Comparison of ENCODE assay signal across 16 mouse cellular contexts in genomic region chr6:23489046-23489445, GRCm38 (mm10).
DNase-seq lines count a peak whose midpoint lies in the region; ATAC-seq lines count a peak whose summit lies in the region.
"Had no signal": no experiment of that assay in that cellular context is flagged by ENCODE, and none has a peak within 500 bp of the region (broad histone marks: within the 10 kb centered on the region; RNA-seq: fewer than 3 reads in every experiment).

No protein-coding gene starts in this region.

- no peaks in the 10 kb centered on the region for H3K27me3 ChIP-seq in midbrain, embryonic 11.5 days (ENCODE audit: control insufficient read depth, insufficient read depth, low read length)
- H3K27me3 ChIP-seq in midbrain, embryonic 13.5 days, result no peaks in the 10 kb centered on the region
- H3K27me3 ChIP-seq: embryonic facial prominence, embryonic 12.5 days; forebrain, embryonic 13.5 days; forebrain, embryonic 15.5 days had no signal

- ATAC-seq in cerebellum, adult (ENCODE audit: insufficient number of reproducible peaks, low FRiP score, low TSS enrichment), result peak; percentile 56; the same call in 1 of the 2 replicates
- ATAC-seq in midbrain, embryonic 11.5 days (ENCODE audit: low FRiP score), result no peak
- ATAC-seq in midbrain, embryonic 13.5 days, result no peak
- ATAC-seq: forebrain, embryonic 13.5 days; forebrain, embryonic 15.5 days; forebrain, postnatal 0 days had no signal

- WGBS in midbrain, embryonic 11.5 days, result 83% methylated on average over 2 of the region's 2 CpGs
- 85% methylated on average over 2 of the region's 2 CpGs for WGBS in midbrain, embryonic 13.5 days

- no peak overlapping the region for H3K27ac ChIP-seq in midbrain, embryonic 11.5 days (ENCODE audit: low read depth, low read length)
- H3K27ac ChIP-seq in midbrain, embryonic 13.5 days, result no peak overlapping the region
- H3K27ac ChIP-seq: embryonic facial prominence, embryonic 10.5 days; embryonic facial prominence, embryonic 12.5 days; forebrain, embryonic 13.5 days; forebrain, embryonic 15.5 days had no signal

- no peak overlapping the region for H3K9ac ChIP-seq in midbrain, embryonic 11.5 days (ENCODE audit: low read length)
- no peak overlapping the region for H3K9ac ChIP-seq in midbrain, embryonic 13.5 days (replicated peaks)
- H3K9ac ChIP-seq: embryonic facial prominence, embryonic 12.5 days; forebrain, embryonic 13.5 days; forebrain, embryonic 15.5 days; forebrain, postnatal 0 days had no signal

- H3K9me3 ChIP-seq in midbrain, embryonic 11.5 days (ENCODE audit: control insufficient read depth, low read length), result no peaks in the 10 kb centered on the region
- H3K9me3 ChIP-seq in midbrain, embryonic 13.5 days, result no peaks in the 10 kb centered on the region
- H3K9me3 ChIP-seq: embryonic facial prominence, embryonic 10.5 days; embryonic facial prominence, embryonic 12.5 days; forebrain, embryonic 13.5 days; forebrain, embryonic 15.5 days had no signal

- H3K36me3 ChIP-seq in midbrain, embryonic 11.5 days (ENCODE audit: control insufficient read depth, insufficient read depth, low read length), result no peaks in the 10 kb centered on the region
- no peaks in the 10 kb centered on the region for H3K36me3 ChIP-seq in midbrain, embryonic 13.5 days
- H3K36me3 ChIP-seq: embryonic facial prominence, embryonic 10.5 days; embryonic facial prominence, embryonic 12.5 days; forebrain, embryonic 15.5 days had no signal

- no peak overlapping the region for H3K4me3 ChIP-seq in midbrain, embryonic 11.5 days (ENCODE audit: low read depth, low read length)
- H3K4me3 ChIP-seq in midbrain, embryonic 13.5 days (replicated peaks), result no peak overlapping the region
- H3K4me3 ChIP-seq: embryonic facial prominence, embryonic 10.5 days; embryonic facial prominence, embryonic 12.5 days; forebrain, embryonic 13.5 days; forebrain, embryonic 15.5 days had no signal

- no peak for DNase-seq in cerebellum, postnatal 10 days
- DNase-seq in midbrain, embryonic 11.5 days (ENCODE audit: low spot score, missing footprints), result peak; percentile 8
- DNase-seq in brain, adult 2 months (ENCODE audit: low read depth, low spot score), result peak; percentile 59
- DNase-seq: adrenal gland, adult 2 months; adrenal gland, postnatal 10 days; adrenal gland, postnatal 25 days; B cell, adult 2 months; cerebellum, adult 11 months; cerebellum, adult 9-11 months; forebrain, postnatal 0 days had no signal

- no peaks in the 10 kb centered on the region for H3K4me1 ChIP-seq in midbrain, embryonic 11.5 days (ENCODE audit: control insufficient read depth, insufficient read depth, low read length)
- no peaks in the 10 kb centered on the region for H3K4me1 ChIP-seq in midbrain, embryonic 13.5 days (replicated peaks)
- H3K4me1 ChIP-seq: embryonic facial prominence, embryonic 10.5 days; embryonic facial prominence, embryonic 12.5 days; forebrain, embryonic 13.5 days; forebrain, embryonic 15.5 days had no signal

- H3K4me2 ChIP-seq in midbrain, embryonic 11.5 days, result no peak overlapping the region
- H3K4me2 ChIP-seq in midbrain, embryonic 13.5 days (replicated peaks), result no peak overlapping the region
- H3K4me2 ChIP-seq: embryonic facial prominence, embryonic 12.5 days; forebrain, embryonic 13.5 days; forebrain, embryonic 15.5 days had no signal

Comparison
In these comparisons a context has a peak if more than half of its experiments do, and no peak if none do; other contexts are left out.
1. DNase-seq: peak in midbrain, embryonic 11.5 days (single experiment) and brain, adult 2 months (single experiment); none in cerebellum, postnatal 10 days (0 of 2).